Mouse (Mus musculus) liver, embryonic 14.5 days (tissue): ENCODE results near the gene Sprr2b. TPM values are rescaled to one million over a fixed set of nuclear protein-coding genes. Genes with fewer than 3 reads are reported as not detected.
"Not testable (repeated sequence)": the region's sequence is repeated elsewhere in the genome, so short reads cannot be mapped to it uniquely, and the experiment has no call there.

Source experiments
- ATAC-seq: fragments of 200-750 bp; cut with Nextera tagmentation; 2 replicates; pipeline ENCODE4 v1.8.0; 2017; ENCODE audit warnings: moderate number of reproducible peaks, mild to moderate bottlenecking, moderate library complexity; ENCODE audit not compliant: insufficient read depth
- DNase-seq, 3 experiments: peaks; one replicate each; pipeline ENCODE4 v3.0.0-alpha.2; 2012 to 2013; ENCODE audit warnings: low read depth in 3 of 3, low spot score in 3 of 3
- H3K27ac ChIP-seq: fragments of 300-500 bp; sonication (generic); 2 replicates; pipeline ENCODE4 v1.5.1; 2014; ENCODE audit warnings: moderate library complexity, mild to moderate bottlenecking, control low read depth, inconsistent platforms
- H3K27me3 ChIP-seq: fragments of 300-500 bp; sonication (generic); 2 replicates; pipeline ENCODE4 v1.6.1; 2014; ENCODE audit warnings: mild to moderate bottlenecking, low read length, moderate library complexity; ENCODE audit not compliant: control insufficient read depth, insufficient read depth
- H3K36me3 ChIP-seq: fragments of 300-500 bp; sonication (generic); replicated peaks from 2 replicates; pipeline ENCODE4 v1.6.1; 2014; ENCODE audit warnings: low read depth; ENCODE audit not compliant: control insufficient read depth, insufficient read depth
- H3K4me1 ChIP-seq, 2 experiments: fragments of 200-500 bp in 1 of 2; fragments of 300-500 bp in 1 of 2; sonication (generic) in 1 of 2; replicated peaks; 2 replicates each; pipeline ENCODE4 v1.6.1; 2012 to 2014; ENCODE audit warnings: antibody characterized with exemption in 1 of 2, inconsistent platforms in 1 of 2, low read length in 1 of 2; ENCODE audit not compliant: control insufficient read depth in 2 of 2, insufficient read depth in 2 of 2
- H3K4me2 ChIP-seq: fragments of 300-500 bp; sonication (generic); 2 replicates; pipeline ENCODE4 v1.6.1; 2014; ENCODE audit warnings: low read depth, mild to moderate bottlenecking, control low read depth, moderate library complexity
- H3K4me3 ChIP-seq, 2 experiments: fragments of 200-500 bp in 1 of 2; fragments of 300-500 bp in 1 of 2; sonication (generic) in 1 of 2; 2 replicates each; pipeline ENCODE4 v1.5.1; 2012 to 2014; ENCODE audit warnings: low read depth in 2 of 2, low read length in 2 of 2, mild to moderate bottlenecking in 2 of 2, control low read depth in 1 of 2, inconsistent platforms in 1 of 2, moderate library complexity in 1 of 2; ENCODE audit not compliant: insufficient read depth in 1 of 2
- H3K9ac ChIP-seq: fragments of 300-500 bp; sonication (generic); replicated peaks from 2 replicates; pipeline ENCODE4 v1.6.1; 2014; ENCODE audit warnings: mild to moderate bottlenecking, control low read depth, moderate library complexity
- H3K9me3 ChIP-seq: fragments of 300-500 bp; sonication (generic); 2 replicates; pipeline ENCODE4 v1.6.1; 2016; ENCODE audit warnings: low read length, mixed read lengths; ENCODE audit not compliant: control insufficient read depth
- CTCF ChIP-seq: IDR thresholded peaks from 2 replicates; pipeline ENCODE4 v1.5.1; 2016; ENCODE audit warnings: antibody characterized with exemption, low read depth, control low read depth
- EP300 ChIP-seq: IDR thresholded peaks from 2 replicates; pipeline ENCODE4 v1.6.1; 2016; ENCODE audit warnings: antibody characterized with exemption, low read depth
- WGBS: fragments of 180-500 bp; shearing (Covaris S2); extraction: QIAGEN DNeasy Blood & Tissue Kit; methylation state at CpG from one replicate; pipeline ENCODE4 v1.1.7; 2014; ENCODE audit not compliant: insufficient replicate concordance; 5-methylcytosine and 5-hydroxymethylcytosine counted together
- polyA plus RNA-seq, 2 experiments: library from polyadenylated mRNA; depleted of rRNA in 1 of 2; stranded (reverse) in 1 of 2; unstranded in 1 of 2; fragments of >200 nt; fragmentation: Nextera tagmentation in 1 of 2; extraction: Ambion mirVana in 1 of 2; gene quantifications; 2 replicates each; pipeline versions ENCODE4 v1.2.1 to v1.2.3; 2012 to 2014

The Sprr2b gene
- polyA plus RNA-seq (2012; rRNA removed) (not detected in 2 replicates), polyA plus RNA-seq (2014; fragmentation: Nextera tagmentation; extraction: Ambion mirVana) (not detected in 2 replicates)

- 49% methylated on average over 2 of the region's 2 CpGs for WGBS
- H3K36me3 ChIP-seq = no peaks in the 10 kb centered on the region
- H3K9me3 ChIP-seq = no peaks in the 10 kb centered on the region
- TF ChIP-seq CTCF (no peak), EP300 (no peak)
- H3K27ac ChIP-seq = no peak within 1 kb of the TSS
- no peak within 1 kb of the TSS for H3K4me2 ChIP-seq
- DNase-seq (no peak), ATAC-seq (no peak)
- no peak within 1 kb of the TSS for H3K4me3 ChIP-seq
- H3K27me3 ChIP-seq = no peaks in the 10 kb centered on the region
- no peaks in the 10 kb centered on the region for H3K4me1 ChIP-seq
- no peak within 1 kb of the TSS for H3K9ac ChIP-seq
Measured at GRCm38 (mm10) chr3:92316320-92316719, at the start of gene Sprr2b. Gene Sprr2b, plus strand, starts transcription at chr3:92316620.

GRCm38 (mm10) chr3:92271414-92271985, 44.9 kb upstream of the Sprr2b start:
- not testable (repeated sequence) for H3K4me3 ChIP-seq, H3K9me3 ChIP-seq, H3K36me3 ChIP-seq, ATAC-seq, H3K4me2 ChIP-seq, H3K27ac ChIP-seq, H3K4me1 ChIP-seq, H3K27me3 ChIP-seq, DNase-seq, H3K9ac ChIP-seq
- WGBS = no CpG with 5 or more reads among the region's 4 CpGs

- H3K27ac ChIP-seq, H3K4me1 ChIP-seq, DNase-seq, H3K9me3 ChIP-seq, H3K4me2 ChIP-seq, ATAC-seq, H3K9ac ChIP-seq, H3K36me3 ChIP-seq, H3K27me3 ChIP-seq, H3K4me3 ChIP-seq: not testable (repeated sequence)
Measured at GRCm38 (mm10) chr3:92273504-92273903, 42.9 kb upstream of the Sprr2b start.

- not testable (repeated sequence) for H3K4me1 ChIP-seq, H3K36me3 ChIP-seq, H3K27me3 ChIP-seq, H3K27ac ChIP-seq, H3K9me3 ChIP-seq, ATAC-seq, H3K4me3 ChIP-seq, H3K9ac ChIP-seq, DNase-seq, H3K4me2 ChIP-seq
- no CpG with 5 or more reads among the region's 1 CpGs for WGBS
Measured at GRCm38 (mm10) chr3:92274018-92274417, 42.4 kb upstream of the Sprr2b start.

GRCm38 (mm10) chr3:92279663-92280062, 36.8 kb upstream of the Sprr2b start:
- H3K36me3 ChIP-seq, H3K27ac ChIP-seq, H3K9ac ChIP-seq, H3K4me3 ChIP-seq, H3K27me3 ChIP-seq, H3K9me3 ChIP-seq, ATAC-seq, H3K4me2 ChIP-seq, H3K4me1 ChIP-seq, DNase-seq: not testable (repeated sequence)

GRCm38 (mm10) chr3:92280963-92281606, 35.3 kb upstream of the Sprr2b start:
- H3K4me3 ChIP-seq, ATAC-seq, H3K4me1 ChIP-seq, H3K4me2 ChIP-seq, H3K9ac ChIP-seq, H3K27me3 ChIP-seq, DNase-seq, H3K27ac ChIP-seq, H3K9me3 ChIP-seq, H3K36me3 ChIP-seq: not testable (repeated sequence)
- 51% methylated on average over 5 of the region's 12 CpGs for WGBS

- H3K4me3 ChIP-seq, H3K4me2 ChIP-seq, H3K4me1 ChIP-seq, DNase-seq, H3K9me3 ChIP-seq, H3K9ac ChIP-seq, H3K27ac ChIP-seq, ATAC-seq, H3K36me3 ChIP-seq, H3K27me3 ChIP-seq: not testable (repeated sequence)
- 90% methylated on average over 1 of the region's 1 CpGs for WGBS
Measured at GRCm38 (mm10) chr3:92285101-92285500, 31.3 kb upstream of the Sprr2b start, which contains the start of gene Sprr2a3. Gene Sprr2a3, plus strand, starts transcription at chr3:92285417.

GRCm38 (mm10) chr3:92288489-92288888, 27.9 kb upstream of the Sprr2b start:
- not testable (repeated sequence) for DNase-seq, H3K4me1 ChIP-seq, ATAC-seq, H3K4me2 ChIP-seq, H3K9ac ChIP-seq, H3K9me3 ChIP-seq, H3K4me3 ChIP-seq, H3K36me3 ChIP-seq, H3K27ac ChIP-seq, H3K27me3 ChIP-seq
- WGBS = 72% methylated on average over 5 of the region's 6 CpGs
